Mouse (Mus musculus): ENCODE measurements around the gene Safb.
"Not testable (repeated sequence)": the region's sequence is repeated elsewhere in the genome, so short reads cannot be mapped to it uniquely, and the experiment has no call there.

Safb gene

DNA sequence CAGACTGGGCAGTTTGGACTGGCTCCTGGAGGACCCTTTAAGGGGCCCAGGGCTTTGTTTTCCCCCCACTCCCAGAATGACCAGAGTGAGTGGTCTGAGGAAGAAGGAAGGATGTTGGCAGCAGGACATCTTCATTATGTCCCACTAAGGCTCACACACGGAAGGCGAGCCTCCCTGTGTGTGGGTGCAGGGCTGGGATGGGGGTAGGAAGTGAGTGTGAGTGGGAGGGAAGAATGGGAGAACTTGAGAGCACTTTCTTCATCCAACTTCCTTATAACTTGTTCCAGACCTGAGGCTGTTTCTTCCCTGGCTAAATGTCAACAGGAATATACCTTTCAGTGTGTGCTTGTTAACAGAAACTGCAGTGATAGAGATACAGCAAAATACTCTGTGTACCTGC, 26.7 kb downstream of the Safb start:
- no peak for DNase-seq (ENCODE audit: low spot score in 2 of 2)

DNA sequence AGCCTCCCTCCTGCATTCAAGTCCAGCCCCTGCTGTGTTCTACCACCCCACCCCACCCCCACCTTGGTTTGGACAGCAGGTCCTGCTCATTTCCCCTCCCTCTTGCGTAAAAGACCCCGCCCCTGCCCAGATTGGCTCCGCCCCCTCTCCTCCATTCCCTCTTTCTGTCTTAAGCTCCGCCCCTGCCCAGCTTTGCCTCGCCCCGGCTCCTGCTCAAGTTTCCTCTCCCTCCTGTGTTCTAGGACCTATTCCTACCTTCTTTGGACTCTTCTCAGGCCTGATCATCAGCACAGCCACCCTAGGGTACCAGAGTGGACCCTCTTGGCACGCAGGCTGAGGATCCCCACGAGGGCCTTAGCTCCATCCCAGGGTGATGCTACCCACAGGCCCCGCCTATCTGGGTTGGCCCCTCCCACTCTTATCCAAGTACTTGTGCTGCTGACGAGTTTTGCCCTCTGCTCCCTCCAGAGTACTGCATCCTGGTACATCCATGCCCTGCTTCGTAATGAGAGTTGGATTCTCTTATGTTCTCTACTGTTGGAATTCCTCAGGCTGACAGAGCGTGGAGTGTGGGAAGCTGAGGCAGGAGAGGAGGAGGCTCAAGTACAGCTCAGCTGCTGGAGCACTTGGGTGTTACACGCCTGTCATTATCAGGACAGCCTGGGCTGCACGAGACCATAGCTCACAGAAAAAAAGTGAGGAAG, 27.4 kb downstream of the Safb start:
- peak in 1 of 2 experiments; percentile 47 for DNase-seq (ENCODE audit: low spot score in 2 of 2)

DNA sequence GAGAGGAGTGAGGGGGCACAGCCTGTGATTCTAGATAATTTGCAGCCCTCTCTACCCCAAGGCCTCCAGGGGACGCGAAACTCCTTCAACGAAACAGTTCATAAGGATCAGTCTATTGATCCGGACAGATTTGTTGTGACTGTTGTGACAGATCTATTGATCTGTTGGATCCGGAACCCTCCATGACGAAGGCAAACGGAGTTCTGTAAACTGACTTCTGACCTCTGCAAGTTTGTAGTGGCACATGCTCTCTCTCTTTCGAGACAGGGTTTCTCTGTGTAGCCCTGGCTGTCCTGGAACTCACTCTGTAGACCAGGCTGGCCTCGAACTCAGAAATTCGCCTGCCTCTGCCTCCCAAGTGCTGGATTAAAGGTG, 27.9 kb downstream of the Safb start:
- DNase-seq (ENCODE audit: low spot score in 2 of 2) = not testable (repeated sequence)

GRCm38 (mm10) chr17:56613236-56613844, 28.7 kb downstream of the Safb start, which contains the start of gene Rpl36:
Gene Rpl36 (plus strand): TSS chr17:56613416.
- DNase-seq (ENCODE audit: low spot score in 2 of 2) = peak; percentile 97 to 98

GRCm38 (mm10) chr17:56613893-56614292, 29.3 kb downstream of the Safb start:
- peak in 1 of 2 experiments; percentile 55 for DNase-seq (ENCODE audit: low spot score in 2 of 2)

DNA sequence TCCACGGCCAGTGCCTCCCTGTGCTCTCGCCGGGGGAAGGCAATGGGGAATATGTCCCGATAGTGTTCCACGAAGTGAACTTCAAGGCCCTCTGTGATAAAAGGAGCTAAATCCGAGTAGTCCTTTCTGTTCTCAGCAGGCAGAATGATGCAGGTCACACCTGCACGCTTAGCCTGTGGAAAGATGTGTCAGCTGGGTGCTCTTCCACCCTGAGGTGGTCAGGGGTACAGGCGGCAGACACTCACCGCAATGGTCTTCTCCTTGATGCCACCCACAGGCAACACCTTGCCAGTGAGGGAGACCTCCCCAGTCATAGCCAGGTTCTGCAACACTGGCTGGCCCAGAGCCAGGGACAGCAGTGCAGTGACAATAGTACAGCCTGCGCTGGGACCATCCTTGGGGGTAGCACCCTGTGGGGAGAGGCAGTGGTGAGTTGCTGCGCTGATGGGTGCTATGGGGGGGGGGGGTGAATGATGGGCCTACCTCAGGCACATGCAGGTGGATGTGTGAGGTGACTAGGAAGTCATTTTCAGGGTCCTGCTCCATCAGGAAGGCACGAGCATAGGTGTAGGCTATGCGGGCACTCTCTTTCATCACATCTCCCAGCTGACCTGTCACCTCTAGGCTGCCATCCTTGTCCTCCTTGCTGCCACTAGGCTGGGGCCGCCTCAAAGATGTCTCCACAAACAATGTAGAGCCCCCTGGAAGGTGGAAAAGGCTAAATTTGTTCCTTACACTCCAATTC, 29.9 kb downstream of the Safb start:
- peak in 1 of 2 experiments; percentile 51 for DNase-seq (ENCODE audit: low spot score in 2 of 2)

DNA sequence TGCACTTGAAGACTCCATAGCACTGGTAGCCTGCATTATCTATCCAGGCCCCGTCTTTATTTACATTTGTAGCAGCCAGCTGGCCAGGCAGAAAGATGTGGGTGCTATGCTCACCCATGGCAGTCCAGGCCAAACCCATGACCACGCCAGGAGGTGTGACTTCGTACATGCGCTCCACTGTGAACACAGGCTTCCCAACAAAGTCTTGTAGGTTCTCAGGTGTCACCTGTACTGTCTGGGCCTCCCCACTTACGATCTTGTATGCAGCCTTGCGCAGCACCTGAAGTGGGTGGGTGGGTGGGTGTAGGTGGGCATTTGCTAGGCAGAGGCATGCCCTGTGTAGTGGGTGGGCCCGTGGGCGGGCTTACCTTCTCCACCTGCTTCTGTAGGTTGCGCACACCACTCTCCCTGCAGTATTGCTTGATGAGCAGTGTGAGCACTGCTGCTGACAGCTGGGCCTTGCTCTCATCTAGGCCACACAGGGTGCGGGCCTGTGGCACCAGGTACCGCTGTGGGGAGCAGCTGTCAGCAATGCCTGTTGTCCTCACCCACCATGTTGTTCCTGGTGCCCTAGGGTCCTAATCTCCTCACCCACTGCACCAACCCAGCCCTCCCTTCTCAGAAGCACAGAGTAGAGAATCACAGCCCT, 30.6 kb downstream of the Safb start:
- no peak for DNase-seq (ENCODE audit: low spot score in 2 of 2)

DNA sequence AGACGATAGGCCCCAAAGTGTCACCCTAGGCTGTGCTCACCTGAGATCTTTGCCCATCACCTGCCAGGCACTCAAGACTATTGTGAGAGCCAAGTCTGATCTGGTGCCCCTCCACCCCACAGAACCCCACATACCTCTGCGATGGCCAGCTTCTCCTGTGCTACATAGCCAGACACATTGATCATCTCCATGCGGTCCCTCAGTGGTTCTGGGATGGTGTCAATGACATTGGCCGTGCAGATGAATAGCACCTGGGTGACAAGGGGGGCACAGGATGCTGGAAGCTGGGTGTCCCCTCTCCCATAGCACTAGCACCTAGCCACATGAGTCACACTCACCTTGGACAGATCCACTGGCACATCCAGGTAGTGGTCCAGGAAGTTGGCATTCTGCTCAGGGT, 31.2 kb downstream of the Safb start:
- DNase-seq (ENCODE audit: low spot score in 2 of 2) = no peak

DNA sequence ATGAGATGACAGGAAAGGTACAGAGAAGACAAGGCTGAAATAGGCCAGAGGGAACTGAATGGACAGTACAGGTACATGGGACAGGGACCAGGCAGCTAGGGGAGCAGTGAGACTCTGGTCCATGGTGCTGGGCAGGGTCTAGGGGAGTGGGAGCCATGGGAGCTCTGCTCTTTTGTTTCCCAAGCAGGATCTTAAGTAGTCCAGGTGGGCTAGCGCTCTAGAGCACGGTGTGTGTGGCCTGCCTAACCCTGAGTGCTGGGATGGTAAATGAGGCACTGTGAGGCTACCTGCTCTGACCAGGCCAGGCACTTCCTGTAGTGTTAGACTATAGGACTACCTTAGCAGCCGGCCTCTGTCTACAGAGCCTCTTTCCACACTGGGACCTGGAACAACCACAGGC, 32.1 kb downstream of the Safb start:
- no peak for DNase-seq (ENCODE audit: low spot score in 2 of 2)

DNA sequence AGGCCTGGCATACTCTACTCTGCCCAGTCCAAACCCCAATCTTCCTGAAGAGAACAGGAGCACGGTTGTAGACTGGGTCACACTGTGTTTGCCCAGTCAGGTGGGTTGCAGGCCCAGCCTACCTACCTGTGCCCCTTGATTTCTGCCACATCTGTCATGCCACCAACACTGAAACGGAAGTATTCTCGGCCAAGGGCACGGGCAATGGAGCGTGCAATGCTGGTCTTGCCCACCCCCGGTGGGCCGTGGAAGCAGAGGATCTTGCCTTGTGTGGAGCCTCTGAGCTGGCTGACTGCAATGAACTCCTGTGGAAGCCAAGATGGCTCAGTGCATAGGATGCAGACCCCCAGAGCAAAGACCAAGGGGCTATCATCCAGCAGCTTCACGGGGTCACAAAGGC, 33.0 kb downstream of the Safb start:
- no peak for DNase-seq (ENCODE audit: low spot score in 2 of 2)

- no peak for DNase-seq (ENCODE audit: low spot score in 2 of 2)
Observed at GRCm38 (mm10) chr17:56625495-56625894, 40.9 kb downstream of the Safb start.

GRCm38 (mm10) chr17:56626260-56626659, 41.6 kb downstream of the Safb start:
- no peak for DNase-seq (ENCODE audit: low spot score in 2 of 2)

DNA sequence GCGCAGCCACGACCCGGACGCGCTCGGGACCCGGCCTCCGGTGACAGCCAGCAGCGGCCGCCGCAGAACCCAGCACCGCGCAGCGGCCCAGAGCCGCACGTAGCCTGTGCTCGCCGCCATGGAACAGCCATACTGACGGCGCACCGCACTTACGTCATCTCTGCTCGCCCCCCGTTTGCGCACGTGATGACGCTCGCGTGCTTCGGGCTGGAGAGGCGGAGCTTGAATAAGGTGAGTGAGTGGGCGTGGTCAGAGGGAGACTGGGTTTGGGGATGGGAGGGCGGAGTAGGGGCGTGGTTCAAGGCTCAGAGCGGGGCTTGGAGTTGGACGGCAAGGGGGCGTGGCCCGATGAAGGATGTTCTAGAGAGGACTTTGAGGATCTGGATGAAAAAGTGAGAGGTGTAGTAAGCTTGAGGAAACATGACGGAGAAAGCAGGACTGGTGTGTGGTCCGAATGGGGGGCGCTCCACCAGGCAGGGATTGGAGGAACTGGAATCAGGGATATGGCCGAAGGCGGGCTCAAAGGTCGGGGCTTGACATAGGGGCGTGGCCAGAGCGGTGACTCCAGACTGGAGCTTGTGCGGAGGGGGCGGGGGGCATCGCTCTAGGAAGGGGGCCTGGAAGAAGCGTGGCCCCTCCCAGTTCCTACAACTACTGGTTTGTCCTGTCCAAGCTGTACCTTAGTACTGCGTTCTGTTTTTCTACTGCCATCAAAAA, 42.3 kb downstream of the Safb start, which contains the start of gene Lonp1:
TSS of gene Lonp1 (minus strand) at position 134 of the 717 bp plus-strand sequence.
- peak; percentile 98 for DNase-seq (ENCODE audit: low spot score in 2 of 2)

GRCm38 (mm10) chr17:56627530-56628277, 43.1 kb downstream of the Safb start, which contains the start of gene Catsperd:
Gene Catsperd (plus strand): TSS chr17:56628143.
- DNase-seq (ENCODE audit: low spot score in 2 of 2) = no peak

GRCm38 (mm10) chr17:56629800-56630781, 45.5 kb downstream of the Safb start:
- not testable (repeated sequence) for DNase-seq (ENCODE audit: low spot score in 2 of 2)

DNA sequence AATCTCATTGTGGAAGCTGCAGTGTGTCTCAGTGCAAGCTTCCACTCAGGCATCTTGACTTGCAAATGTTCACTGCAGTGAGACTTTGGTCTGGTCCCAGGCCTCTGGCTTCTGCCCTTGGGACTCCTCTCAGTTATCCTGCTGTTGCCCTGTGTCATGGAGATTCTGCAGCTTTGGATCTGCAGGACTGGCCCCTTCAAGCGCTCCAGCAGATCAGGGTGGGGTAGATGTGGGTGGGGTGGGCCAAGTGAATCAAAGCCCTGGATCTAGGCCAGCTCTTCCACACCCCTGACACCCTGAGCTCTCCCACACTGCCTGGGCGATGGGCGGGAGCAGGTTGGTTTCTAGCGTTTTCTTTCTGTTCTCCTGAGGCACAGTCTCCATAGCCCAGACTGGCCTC, 47.2 kb downstream of the Safb start:
- no peak for DNase-seq (ENCODE audit: low spot score in 2 of 2)

- no peak for DNase-seq (ENCODE audit: low spot score in 2 of 2)
Observed at GRCm38 (mm10) chr17:56634023-56634422, 49.4 kb downstream of the Safb start.

GRCm38 (mm10) chr17:56643237-56643636, 58.6 kb downstream of the Safb start:
- DNase-seq (ENCODE audit: low spot score in 2 of 2) = no peak

- DNase-seq (ENCODE audit: low spot score in 2 of 2) = no peak
Observed at GRCm38 (mm10) chr17:56647546-56647945, 62.9 kb downstream of the Safb start.

Data from right cerebral cortex, postnatal 10 days (tissue).